Mouse (Mus musculus) megakaryocyte, embryonic 14.5 days (primary cell): ENCODE data around the gene Ldlrap1.

ENCODE experiments used
- FLI1 ChIP-seq: IDR thresholded peaks from 2 replicates; pipeline ENCODE4 v1.6.1; 2012; ENCODE audit warnings: low read length, inconsistent platforms, mixed read lengths
- GATA1 ChIP-seq: IDR thresholded peaks from 3 replicates; pipeline ENCODE4 v1.6.1; 2012; ENCODE audit warnings: mixed read lengths, low read length, inconsistent platforms, borderline replicate concordance

DNA sequence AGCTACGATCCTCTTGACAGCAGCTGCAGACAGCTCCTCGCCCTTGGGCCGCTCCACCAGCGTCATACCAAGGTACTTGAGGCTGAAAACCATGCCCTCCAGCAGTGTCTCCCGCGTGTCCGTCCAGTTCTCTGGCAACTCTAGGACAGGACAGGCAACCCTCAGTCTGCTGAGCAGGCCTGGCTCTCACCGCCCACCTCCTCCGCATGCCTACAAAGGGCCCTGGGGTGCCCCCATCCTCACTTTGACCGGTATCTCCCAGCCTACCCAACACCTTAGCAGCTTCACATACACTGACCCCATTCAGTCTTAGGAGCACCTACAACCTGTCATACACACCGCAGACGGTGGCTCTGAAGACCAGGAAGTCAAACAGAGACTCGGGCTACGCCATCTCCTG, 8.9 kb downstream of the Ldlrap1 start:
- TF ChIP-seq GATA1 (no peak), FLI1 (no peak)
